Mouse (Mus musculus): ENCODE results near the gene Rtn4rl1.

GRCm38 (mm10) chr11:75297631-75298030, 104.0 kb downstream of the Rtn4rl1 start:
- TF ChIP-seq EP300 (IDR thresholded peaks at IDR 0.05; ENCODE audit: insufficient read depth, low read depth, low read length) (no peak), CTCF (IDR thresholded peaks at IDR 0.05) (no peak), POLR2A (IDR thresholded peaks at IDR 0.05; ENCODE audit: insufficient read depth, low read depth, low read length) (no peak)

Measured in heart, adult 2 months (tissue).